Mouse (Mus musculus): ENCODE results near the gene Il17a. TPM values are rescaled to one million over a fixed set of nuclear protein-coding genes. Genes with fewer than 3 reads are reported as not detected.

Il17a gene
- under 1 TPM in 1 of 2 experiments, not detected in 1; 0.97 TPM for polyA plus RNA-seq (2017; shearing (Covaris generic))

DNA sequence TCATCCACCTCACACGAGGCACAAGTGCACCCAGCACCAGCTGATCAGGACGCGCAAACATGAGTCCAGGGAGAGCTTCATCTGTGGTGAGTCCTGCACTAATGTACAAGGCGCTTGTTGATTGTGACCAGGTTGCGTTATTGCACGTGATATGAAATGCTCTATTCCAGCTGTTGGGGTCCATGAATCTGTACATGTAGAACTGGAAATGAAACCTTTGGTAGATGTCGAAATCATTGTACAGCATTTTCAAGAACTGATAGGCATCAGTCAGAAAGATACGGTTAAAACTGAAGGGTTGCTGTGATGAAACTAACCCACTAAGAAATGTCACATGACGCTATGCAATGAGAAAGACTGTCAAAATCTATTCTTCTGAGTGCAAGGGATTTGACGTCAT, at the start of gene Il17a:
TSS of gene Il17a (plus strand) at position 3 of the 400 bp plus-strand sequence.

Other genes with a start within 250 kb of the Il17a start
- 1 to 10 TPM in 1 of 2 experiments, under 1 TPM in 1; 0.06 to 1.6 TPM for gene Pkhd1, start 112.8 kb upstream of the Il17a start, polyA plus RNA-seq (2017; shearing (Covaris generic))
- gene Il17f, start 59.7 kb downstream of the Il17a start, polyA plus RNA-seq (2017; shearing (Covaris generic)): 1 to 10 TPM; 1.3 to 2.3 TPM
- gene Mcm3, start 89.4 kb downstream of the Il17a start, polyA plus RNA-seq (2017; shearing (Covaris generic)): 10 to 100 TPM; 39.4 to 55.2 TPM
- gene Paqr8, start 159.7 kb downstream of the Il17a start, polyA plus RNA-seq (2017; shearing (Covaris generic)): 1 to 10 TPM; 4.2 to 6.4 TPM
- 1 to 10 TPM in 1 of 2 experiments, under 1 TPM in 1; 0.93 to 1.2 TPM for gene Efhc1, start 220.7 kb downstream of the Il17a start, polyA plus RNA-seq (2017; shearing (Covaris generic))

Data from inflammation-experienced regulatory T-cells (primary cell).